Mouse (Mus musculus) liver, embryonic 18 days (tissue): ENCODE results near the gene Shox2. TPM values are rescaled to one million over a fixed set of nuclear protein-coding genes. Genes with fewer than 3 reads are reported as not detected.

Experiments used
- polyA plus RNA-seq: library from polyadenylated mRNA; depleted of rRNA; stranded (reverse); fragments of >200 nt; gene quantifications from 2 replicates; pipeline ENCODE4 v1.2.3, GENCODE M21; 2012; rRNA removed

Shox2 gene
- polyA plus RNA-seq: 0.12 and 0.20 TPM in 2 replicates

GRCm38 (mm10) chr3:66981706-66982105 is at the start of gene Shox2:
TSS of gene Shox2 (minus strand) at chr3:66981771.

GRCm38 (mm10) chr3:66981101-66981661 is 390 bp downstream of the Shox2 start, which contains the start of gene Rsrc1:
TSS of gene Rsrc1 (plus strand) at chr3:66981390.

Other genes starting within 250 kb of the Shox2 start
- 2.6 and 2.7 TPM in 2 replicates for gene Rsrc1, start 381 bp downstream of the Shox2 start, polyA plus RNA-seq